Mouse (Mus musculus) limb, embryonic 11.5 days (tissue): ENCODE results near the gene Sidt2. TPM values are rescaled to one million over a fixed set of nuclear protein-coding genes. Genes with fewer than 3 reads are reported as not detected.

Source experiments
- ATAC-seq: fragments of 200-750 bp; cut with Nextera tagmentation; 2 replicates; pipeline ENCODE4 v1.8.0; 2017; ENCODE audit warnings: low read depth; ENCODE audit not compliant: insufficient number of reproducible peaks, low FRiP score, low TSS enrichment
- DNase-seq: peaks from one replicate; pipeline ENCODE4 v3.0.0-alpha.2; 2015; ENCODE audit warnings: low spot score
- H3K27ac ChIP-seq: fragments of 300-500 bp; sonication (generic); replicated peaks from 2 replicates; pipeline ENCODE4 v1.5.1; 2014; ENCODE audit warnings: low read depth, mild to moderate bottlenecking, low read length
- H3K27me3 ChIP-seq: fragments of 300-500 bp; sonication (generic); 2 replicates; pipeline ENCODE4 v1.6.1; 2014; ENCODE audit warnings: mild to moderate bottlenecking, low read length, mixed read lengths; ENCODE audit not compliant: control insufficient read depth, insufficient read depth
- H3K36me3 ChIP-seq: fragments of 300-500 bp; sonication (generic); 2 replicates; pipeline ENCODE4 v1.6.1; 2014; ENCODE audit warnings: mild to moderate bottlenecking, low read length, moderate library complexity, mixed read lengths; ENCODE audit not compliant: control insufficient read depth, insufficient read depth
- H3K4me1 ChIP-seq: fragments of 300-500 bp; sonication (generic); 2 replicates; pipeline ENCODE4 v1.6.1; 2014; ENCODE audit warnings: low read length, mixed read lengths; ENCODE audit not compliant: control insufficient read depth, insufficient read depth
- H3K4me2 ChIP-seq: fragments of 300-500 bp; sonication (generic); 2 replicates; pipeline ENCODE4 v1.6.1; 2014; ENCODE audit warnings: low read depth, mild to moderate bottlenecking, moderate library complexity; ENCODE audit not compliant: severe bottlenecking
- H3K4me3 ChIP-seq: fragments of 300-500 bp; sonication (generic); 2 replicates; pipeline ENCODE4 v1.5.1; 2014; ENCODE audit warnings: low read depth, low read length
- H3K9ac ChIP-seq: fragments of 300-500 bp; sonication (generic); 2 replicates; pipeline ENCODE4 v1.6.1; 2014; ENCODE audit warnings: mild to moderate bottlenecking, low read length
- H3K9me3 ChIP-seq: fragments of 300-500 bp; sonication (generic); 2 replicates; pipeline ENCODE4 v1.6.1; 2016; ENCODE audit warnings: low read length; ENCODE audit not compliant: control insufficient read depth
- WGBS: fragments of 180-500 bp; shearing (Covaris S2); extraction: QIAGEN DNeasy Blood & Tissue Kit; methylation state at CpG from one replicate; pipeline ENCODE4 v1.1.7; 2014; 5-methylcytosine and 5-hydroxymethylcytosine counted together
- polyA plus RNA-seq: library from polyadenylated mRNA; unstranded; fragments of >200 nt; fragmentation: Nextera tagmentation; extraction: Ambion mirVana; gene quantifications from 2 replicates; pipeline ENCODE4 v1.2.1, GENCODE M21; 2014

Gene Sidt2
- polyA plus RNA-seq, 1 experiment from 2014 or later: 24.3 TPM

- 95% methylated on average over 8 of the region's 8 CpGs for WGBS
- H3K4me1 ChIP-seq: peaks cover 4% of the 10 kb centered on the region; the same call in 1 of the 2 replicates
- ATAC-seq (no peak), DNase-seq (no peak)
- H3K9me3 ChIP-seq: no peaks in the 10 kb centered on the region
- 0 out of 2 replicates have a peak, but pooled peaks cover 3% of the 10 kb centered on the region for H3K27me3 ChIP-seq
- no peak overlapping the region for H3K4me2 ChIP-seq
- no peak overlapping the region for H3K9ac ChIP-seq
- no peak overlapping the region for H3K4me3 ChIP-seq
- no peak overlapping the region for H3K27ac ChIP-seq
- H3K36me3 ChIP-seq: peaks cover 7% of the 10 kb centered on the region; the same call in 1 of the 2 replicates
Observed at GRCm38 (mm10) chr9:45938088-45938487, 17.0 kb downstream of the Sidt2 start.

DNA sequence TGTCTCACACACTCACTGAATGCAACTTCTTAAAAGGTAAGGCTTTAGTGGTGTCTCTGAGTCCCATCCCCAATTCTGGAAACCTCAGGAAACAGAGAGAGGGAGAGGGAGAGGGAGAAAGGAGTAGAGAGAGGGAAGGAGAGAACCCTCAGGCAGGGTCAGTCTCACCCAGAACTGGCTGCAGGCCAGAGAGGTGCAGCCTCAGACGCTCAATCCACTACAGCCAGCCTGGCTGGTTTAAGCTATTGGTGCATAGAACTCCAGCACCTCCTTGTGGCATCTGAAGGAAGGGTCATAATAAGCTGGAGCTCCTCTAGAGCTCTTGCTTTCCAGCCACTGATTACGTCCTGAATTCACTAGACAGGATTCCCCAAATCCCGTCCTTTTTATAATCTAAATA lies 18.2 kb downstream of the Sidt2 start:
- 27% methylated on average over 3 of the region's 3 CpGs for WGBS
- Histone ChIP-seq H3K27ac (no peak overlapping the region), H3K9ac (no peak overlapping the region), H3K27me3 (0 out of 2 replicates have a peak, but pooled peaks cover 3% of the 10 kb centered on the region), H3K36me3 (peaks cover under 1% of the 10 kb centered on the region; the same call in 1 of the 2 replicates), H3K4me2 (no peak overlapping the region), H3K4me1 (peaks cover 4% of the 10 kb centered on the region; the same call in 1 of the 2 replicates), H3K9me3 (no peaks in the 10 kb centered on the region), H3K4me3 (no peak overlapping the region)
- peak; percentile 66 for DNase-seq
- ATAC-seq: no peak

- H3K27ac ChIP-seq: no peak within 1 kb of the TSS
- no peak for ATAC-seq
- H3K4me2 ChIP-seq: peak within 1 kb of the TSS; percentile 43; the same call in 1 of the 2 replicates
- H3K4me1 ChIP-seq: peaks cover 4% of the 10 kb centered on the region; the same call in 1 of the 2 replicates
- 5% methylated on average over 21 of the region's 21 CpGs for WGBS
- no peaks in the 10 kb centered on the region for H3K9me3 ChIP-seq
- 0 out of 2 replicates have a peak, but pooled peaks cover 3% of the 10 kb centered on the region for H3K27me3 ChIP-seq
- peak; percentile 45 for DNase-seq
- H3K36me3 ChIP-seq: no peaks in the 10 kb centered on the region; the same call in 1 of the 2 replicates
- peak within 1 kb of the TSS; percentile 49 for H3K9ac ChIP-seq
- 0 out of 2 replicates have a peak within 1 kb of the TSS, but pooled peaks have one; percentile 14 for H3K4me3 ChIP-seq
Observed at GRCm38 (mm10) chr9:45935628-45936210, 19.3 kb downstream of the Sidt2 start, which contains the start of gene Tagln. TSS of gene Tagln (minus strand) at chr9:45936058.

DNA sequence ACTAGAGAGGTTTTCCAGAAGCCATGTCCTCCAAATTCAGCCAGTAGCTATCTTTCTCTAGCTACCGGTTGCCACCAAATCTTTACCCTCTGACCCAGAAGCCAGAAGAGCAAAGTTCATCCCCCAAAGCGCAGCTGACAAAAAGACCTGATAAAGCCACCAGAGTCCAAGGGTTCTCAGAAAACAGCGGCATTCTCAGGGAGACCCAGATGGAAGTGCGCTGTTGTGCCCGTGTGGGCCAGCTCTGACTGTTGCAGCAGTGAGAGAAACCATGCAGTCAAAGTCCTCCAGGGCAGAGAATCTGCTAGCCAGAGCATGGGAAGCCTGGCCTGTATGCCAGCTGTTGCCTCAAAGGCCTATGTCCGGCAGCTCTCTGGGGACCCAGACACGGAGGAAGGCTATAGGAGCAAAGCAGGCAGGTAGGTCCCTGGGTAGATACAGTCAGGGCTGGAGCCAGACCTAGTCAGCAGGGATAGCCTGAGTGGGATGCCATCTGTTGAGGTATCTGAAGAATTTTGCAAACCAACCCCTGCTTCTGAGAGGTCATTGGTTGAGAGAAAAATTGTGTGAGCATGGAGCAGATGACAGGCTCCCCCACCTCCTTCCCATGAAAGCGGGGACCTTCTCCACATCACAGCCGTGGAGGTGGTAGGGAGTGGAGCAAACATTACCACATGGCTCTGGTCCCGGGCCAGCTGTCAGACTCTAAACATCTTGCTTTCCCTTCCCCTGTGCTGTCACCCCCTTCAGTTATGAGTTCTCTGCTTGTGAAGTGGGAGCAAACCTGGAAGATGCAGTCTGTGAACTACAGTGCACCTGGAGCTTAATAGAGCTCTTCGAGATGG lies 22.3 kb downstream of the Sidt2 start:
- Histone ChIP-seq H3K4me3 (no peak overlapping the region), H3K4me1 (peaks cover 4% of the 10 kb centered on the region; the same call in 1 of the 2 replicates), H3K36me3 (peaks cover 7% of the 10 kb centered on the region; the same call in 1 of the 2 replicates), H3K4me2 (no peak overlapping the region), H3K27ac (no peak overlapping the region), H3K27me3 (0 out of 2 replicates have a peak, but pooled peaks cover 3% of the 10 kb centered on the region), H3K9ac (no peak overlapping the region), H3K9me3 (no peaks in the 10 kb centered on the region)
- DNase-seq: no peak
- ATAC-seq: no peak
- 77% methylated on average over 11 of the region's 11 CpGs for WGBS

DNA sequence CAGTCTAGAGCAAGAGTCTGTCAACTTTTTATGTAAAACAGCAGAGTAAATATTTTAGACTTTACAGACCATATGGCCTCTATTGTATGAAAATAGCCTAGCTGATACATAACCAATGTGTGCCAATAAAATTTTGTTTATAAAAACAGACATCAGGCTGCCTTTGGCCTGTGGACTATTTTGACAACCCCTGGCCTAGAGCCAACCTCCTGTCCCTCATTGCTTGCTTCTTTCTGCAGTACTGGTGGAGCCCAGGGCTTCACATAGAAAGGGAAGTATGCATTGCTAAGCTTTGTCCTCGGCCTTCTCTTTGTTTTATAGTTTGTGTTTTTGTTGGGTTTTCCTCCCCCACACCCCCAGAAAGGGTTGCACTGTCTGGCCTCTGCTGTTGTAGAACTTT lies 23.1 kb downstream of the Sidt2 start:
- 0 out of 2 replicates have a peak, but pooled peaks cover 3% of the 10 kb centered on the region for H3K27me3 ChIP-seq
- H3K4me2 ChIP-seq: no peak overlapping the region
- H3K27ac ChIP-seq: no peak overlapping the region
- 82% methylated on average over 1 of the region's 1 CpGs for WGBS
- H3K4me3 ChIP-seq: no peak overlapping the region
- ATAC-seq: no peak
- H3K9ac ChIP-seq: no peak overlapping the region
- H3K4me1 ChIP-seq: peaks cover 4% of the 10 kb centered on the region; the same call in 1 of the 2 replicates
- no peak for DNase-seq
- H3K9me3 ChIP-seq: no peaks in the 10 kb centered on the region
- peaks cover 11% of the 10 kb centered on the region; the same call in 1 of the 2 replicates for H3K36me3 ChIP-seq

GRCm38 (mm10) chr9:45929285-45929684 lies 25.8 kb downstream of the Sidt2 start:
- DNase-seq (no peak), ATAC-seq (no peak)
- Histone ChIP-seq H3K9ac (no peak overlapping the region), H3K27ac (no peak overlapping the region), H3K9me3 (no peaks in the 10 kb centered on the region), H3K4me3 (no peak overlapping the region), H3K4me2 (no peak overlapping the region), H3K36me3 (peaks cover 11% of the 10 kb centered on the region; the same call in 1 of the 2 replicates), H3K27me3 (no peaks in the 10 kb centered on the region), H3K4me1 (no peaks in the 10 kb centered on the region)
- WGBS: 86% methylated on average over 5 of the region's 5 CpGs

GRCm38 (mm10) chr9:45919895-45920294 lies 35.2 kb downstream of the Sidt2 start:
- 65% methylated on average over 1 of the region's 1 CpGs for WGBS
- H3K4me2 ChIP-seq: no peak overlapping the region

More at GRCm38 (mm10) chr9:45919895-45920294, 35.2 kb downstream of the Sidt2 start:
- Histone ChIP-seq H3K9ac (no peak overlapping the region), H3K27me3 (no peaks in the 10 kb centered on the region), H3K9me3 (no peaks in the 10 kb centered on the region), H3K27ac (no peak overlapping the region), H3K4me1 (no peaks in the 10 kb centered on the region), H3K4me3 (no peak overlapping the region), H3K36me3 (peaks cover 10% of the 10 kb centered on the region)
- no peak for ATAC-seq
- no peak for DNase-seq
